Mouse (Mus musculus): ENCODE results near the gene Tubb4b. TPM values are rescaled to one million over a fixed set of nuclear protein-coding genes. Genes with fewer than 3 reads are reported as not detected.
A peak's percentile ranks its signal among the peaks of the same experiment; 100 is the strongest.

Tubb4b gene
- total and polyA plus RNA-seq, 2 experiments from 2014 or later: 244 to 665 TPM

DNA sequence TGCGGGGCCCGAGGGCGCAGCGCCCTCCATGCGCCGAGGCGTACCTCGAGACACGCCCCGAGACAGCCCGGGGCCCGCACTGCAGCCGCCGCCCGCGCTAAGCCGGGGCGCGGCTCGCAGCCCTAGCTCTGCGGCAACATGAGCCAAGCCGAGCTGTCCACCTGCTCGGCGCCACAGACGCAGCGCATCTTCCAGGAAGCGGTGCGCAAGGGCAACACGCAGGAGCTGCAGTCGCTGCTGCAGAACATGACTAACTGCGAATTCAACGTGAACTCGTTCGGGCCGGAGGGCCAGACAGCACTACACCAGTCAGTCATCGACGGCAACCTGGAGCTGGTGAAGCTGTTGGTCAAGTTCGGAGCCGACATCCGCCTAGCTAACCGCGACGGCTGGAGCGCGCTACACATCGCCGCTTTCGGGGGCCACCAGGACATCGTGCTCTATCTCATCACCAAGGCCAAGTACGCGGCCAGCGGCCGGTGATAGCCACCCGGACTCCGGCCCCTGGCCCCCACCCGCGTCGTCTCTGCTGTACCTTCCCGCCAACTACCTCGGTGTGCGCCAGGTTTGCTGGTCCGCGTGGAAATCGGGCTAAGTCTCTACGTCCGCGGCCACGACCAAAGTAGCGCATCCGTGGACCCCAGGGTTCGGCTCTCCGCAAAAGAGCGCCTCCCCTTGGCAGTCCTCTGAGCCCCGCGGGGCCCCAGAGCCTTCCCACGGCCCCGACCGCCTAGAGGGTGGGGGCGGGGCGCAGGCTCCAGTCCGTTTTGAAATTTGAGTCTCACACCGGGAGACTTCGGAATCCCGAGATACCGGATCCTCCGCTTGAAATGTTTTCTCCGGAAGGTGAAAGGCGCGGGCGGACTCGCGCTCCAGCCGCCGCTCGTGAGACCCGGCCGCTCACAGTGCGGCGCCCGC, 43.3 kb downstream of the Tubb4b start:
- Histone ChIP-seq H3K4me2 (ENCODE audit: low read depth, low read length) (peak overlapping the region; percentile 82), H3K27me3 (ENCODE audit: control insufficient read depth, insufficient read depth, low read length) (0 out of 2 replicates have a peak, but pooled peaks cover 6% of the 10 kb centered on the region), H3K36me3 (replicated peaks; ENCODE audit: control insufficient read depth, insufficient read depth, low read length) (no peaks in the 10 kb centered on the region), H3K9me3 (replicated peaks; ENCODE audit: control insufficient read depth, low read length) (no peaks in the 10 kb centered on the region), H3K4me1 (ENCODE audit: control insufficient read depth, insufficient read depth) (peaks cover 37% of the 10 kb centered on the region), H3K4me3 (ENCODE audit: low read depth, low read length) (peak overlapping the region; percentile 62), H3K9ac (replicated peaks; ENCODE audit: low read depth, low read length) (peak overlapping the region; percentile 62), H3K27ac (ENCODE audit: low read depth) (peak overlapping the region; percentile 86)
- DNase-seq (ENCODE audit: low spot score): no peak
- TF ChIP-seq EP300 (IDR thresholded peaks at IDR 0.05; ENCODE audit: low read depth) (no peak), CTCF (IDR thresholded peaks at IDR 0.05; ENCODE audit: low read depth) (no peak)
- WGBS: under 1% methylated on average over 96 of the region's 100 CpGs
- ATAC-seq (ENCODE audit: insufficient read depth, low read depth): peak; percentile 37

DNA sequence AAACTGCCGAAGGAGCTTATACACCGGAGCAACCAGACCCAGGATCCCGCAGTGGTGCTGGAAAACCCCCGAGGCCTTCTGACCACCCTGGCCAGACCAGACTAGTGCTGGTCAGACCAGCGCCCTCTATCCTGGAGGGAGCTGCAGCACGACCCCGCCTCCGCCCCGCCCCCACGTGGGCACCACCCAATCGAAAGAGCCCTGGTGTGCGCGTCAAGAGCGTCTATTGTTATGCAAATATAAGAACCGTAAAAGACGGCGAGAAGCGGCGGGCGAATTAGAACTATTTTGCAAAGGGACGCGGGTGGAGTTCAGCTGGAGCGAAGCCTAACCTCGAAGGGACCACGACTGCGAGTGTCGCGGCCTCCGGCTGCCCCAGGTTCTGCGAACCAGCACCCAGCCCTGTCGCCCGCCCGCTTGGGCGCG, 44.0 kb downstream of the Tubb4b start, which contains the start of gene Nrarp:
Nrarp (plus strand) TSS at position 281 of the 426 bp plus-strand sequence.
- DNase-seq (ENCODE audit: low spot score) (peak; percentile 93), ATAC-seq (ENCODE audit: insufficient read depth, low read depth) (peak; percentile 90)
- H3K4me1 ChIP-seq (ENCODE audit: control insufficient read depth, insufficient read depth): peaks cover 38% of the 10 kb centered on the region
- H3K36me3 ChIP-seq (replicated peaks; ENCODE audit: control insufficient read depth, insufficient read depth, low read length): no peaks in the 10 kb centered on the region
- 0 out of 2 replicates have a peak, but pooled peaks cover 6% of the 10 kb centered on the region for H3K27me3 ChIP-seq (ENCODE audit: control insufficient read depth, insufficient read depth, low read length)
- peak within 1 kb of the TSS; percentile 62 for H3K4me3 ChIP-seq (ENCODE audit: low read depth, low read length)
- peak within 1 kb of the TSS; percentile 82 for H3K4me2 ChIP-seq (ENCODE audit: low read depth, low read length)
- WGBS: under 1% methylated on average over 34 of the region's 35 CpGs
- 0 out of 2 replicates have a peak, but pooled peaks have one; percentile 62 for TF ChIP-seq EP300 (IDR thresholded peaks at IDR 0.05; ENCODE audit: low read depth)
- TF ChIP-seq CTCF (IDR thresholded peaks at IDR 0.05; ENCODE audit: low read depth): peak; percentile 61
- peak within 1 kb of the TSS; percentile 62 for H3K9ac ChIP-seq (replicated peaks; ENCODE audit: low read depth, low read length)
- peak within 1 kb of the TSS; percentile 86 for H3K27ac ChIP-seq (ENCODE audit: low read depth)
- H3K9me3 ChIP-seq (replicated peaks; ENCODE audit: control insufficient read depth, low read length): no peaks in the 10 kb centered on the region

DNA sequence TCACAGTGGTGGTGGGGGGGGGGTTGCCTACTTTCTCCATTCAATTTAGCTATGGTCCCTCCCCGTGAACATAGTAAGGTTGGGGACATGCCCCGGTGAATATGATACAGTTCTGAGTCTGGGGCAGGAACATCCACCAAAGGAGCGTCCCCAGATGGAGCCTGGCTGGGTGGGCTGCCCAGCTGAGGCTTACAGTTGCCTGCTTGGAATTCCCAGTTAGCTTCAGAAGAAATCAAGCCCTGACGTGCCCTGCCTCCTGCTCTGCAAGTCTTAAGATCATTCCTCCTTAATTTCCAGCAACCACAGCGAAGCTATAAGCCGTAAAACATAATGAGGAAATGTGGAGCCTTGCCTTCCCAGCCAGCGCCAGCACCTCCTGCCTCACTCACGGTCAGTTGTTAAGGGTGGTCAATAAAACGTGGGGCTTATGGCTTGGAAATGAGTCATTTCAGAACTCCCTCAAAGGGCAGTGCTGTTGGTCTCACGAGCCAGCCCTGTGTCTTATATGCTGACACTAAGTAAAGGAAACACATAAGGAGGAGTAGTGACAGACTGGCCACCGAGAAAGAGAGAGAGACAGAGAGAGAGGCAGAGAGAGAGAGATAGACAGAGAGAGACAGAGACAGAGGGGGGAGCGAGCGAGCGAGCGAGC, 44.8 kb downstream of the Tubb4b start:
- no peak for DNase-seq (ENCODE audit: low spot score)
- no peak for ATAC-seq (ENCODE audit: insufficient read depth, low read depth)
- Histone ChIP-seq H3K4me2 (ENCODE audit: low read depth, low read length) (peak overlapping the region; percentile 82), H3K4me3 (ENCODE audit: low read depth, low read length) (peak overlapping the region; percentile 62), H3K36me3 (replicated peaks; ENCODE audit: control insufficient read depth, insufficient read depth, low read length) (no peaks in the 10 kb centered on the region), H3K4me1 (ENCODE audit: control insufficient read depth, insufficient read depth) (peaks cover 35% of the 10 kb centered on the region), H3K27ac (ENCODE audit: low read depth) (peak overlapping the region; percentile 79), H3K9ac (replicated peaks; ENCODE audit: low read depth, low read length) (0 out of 2 replicates have a peak overlapping the region, but pooled peaks have one; percentile 35), H3K27me3 (ENCODE audit: control insufficient read depth, insufficient read depth, low read length) (0 out of 2 replicates have a peak, but pooled peaks cover 6% of the 10 kb centered on the region), H3K9me3 (replicated peaks; ENCODE audit: control insufficient read depth, low read length) (no peaks in the 10 kb centered on the region)
- WGBS: 62% methylated on average over 15 of the region's 15 CpGs
- TF ChIP-seq CTCF (IDR thresholded peaks at IDR 0.05; ENCODE audit: low read depth): no peak
- TF ChIP-seq EP300 (IDR thresholded peaks at IDR 0.05; ENCODE audit: low read depth): no peak

DNA sequence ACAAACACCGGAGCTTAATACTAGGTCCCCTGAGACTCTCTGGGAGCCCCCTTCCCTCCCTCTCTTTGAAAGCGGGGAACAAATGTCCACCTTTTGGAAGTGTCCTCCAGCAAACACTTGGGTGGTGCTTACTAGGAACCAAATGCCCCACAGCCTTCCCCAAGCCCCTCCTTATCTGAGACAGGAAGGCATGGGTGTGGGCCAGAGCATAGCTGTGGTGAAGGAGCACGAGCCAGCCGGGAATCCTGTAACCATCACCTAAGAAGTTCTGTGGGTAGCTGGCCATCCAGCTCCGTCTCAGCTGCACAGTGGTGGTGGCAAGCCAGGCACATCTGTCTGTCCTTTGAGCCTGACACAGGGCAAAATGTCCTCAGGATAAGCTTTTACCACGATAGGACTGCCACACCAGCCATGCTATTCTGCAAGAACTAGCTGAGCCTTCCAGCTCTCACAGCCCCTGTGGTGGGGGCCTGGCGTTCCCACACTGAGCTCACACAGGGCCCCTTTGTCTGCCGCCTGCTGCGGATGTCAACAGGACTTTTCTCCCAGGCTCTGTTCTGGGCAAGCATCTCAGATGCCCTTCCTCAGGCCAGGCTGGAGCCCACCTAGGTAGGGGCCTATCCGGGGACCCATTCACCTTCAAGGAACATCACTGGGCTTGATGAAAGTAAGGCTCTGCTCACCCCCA, 46.1 kb downstream of the Tubb4b start:
- no peak overlapping the region for H3K4me3 ChIP-seq (ENCODE audit: low read depth, low read length)
- peaks cover 32% of the 10 kb centered on the region for H3K4me1 ChIP-seq (ENCODE audit: control insufficient read depth, insufficient read depth)
- peak overlapping the region; percentile 77 for H3K27ac ChIP-seq (ENCODE audit: low read depth)
- H3K9ac ChIP-seq (replicated peaks; ENCODE audit: low read depth, low read length): no peak overlapping the region
- 45% methylated on average over 10 of the region's 10 CpGs for WGBS
- DNase-seq (ENCODE audit: low spot score): no peak
- peak overlapping the region; percentile 32; the same call in 1 of the 2 replicates for H3K4me2 ChIP-seq (ENCODE audit: low read depth, low read length)
- no peaks in the 10 kb centered on the region for H3K9me3 ChIP-seq (replicated peaks; ENCODE audit: control insufficient read depth, low read length)
- 0 out of 2 replicates have a peak, but pooled peaks cover 6% of the 10 kb centered on the region for H3K27me3 ChIP-seq (ENCODE audit: control insufficient read depth, insufficient read depth, low read length)
- no peaks in the 10 kb centered on the region for H3K36me3 ChIP-seq (replicated peaks; ENCODE audit: control insufficient read depth, insufficient read depth, low read length)
- TF ChIP-seq CTCF (IDR thresholded peaks at IDR 0.05; ENCODE audit: low read depth) (no peak), EP300 (IDR thresholded peaks at IDR 0.05; ENCODE audit: low read depth) (no peak)
- no peak for ATAC-seq (ENCODE audit: insufficient read depth, low read depth)

DNA sequence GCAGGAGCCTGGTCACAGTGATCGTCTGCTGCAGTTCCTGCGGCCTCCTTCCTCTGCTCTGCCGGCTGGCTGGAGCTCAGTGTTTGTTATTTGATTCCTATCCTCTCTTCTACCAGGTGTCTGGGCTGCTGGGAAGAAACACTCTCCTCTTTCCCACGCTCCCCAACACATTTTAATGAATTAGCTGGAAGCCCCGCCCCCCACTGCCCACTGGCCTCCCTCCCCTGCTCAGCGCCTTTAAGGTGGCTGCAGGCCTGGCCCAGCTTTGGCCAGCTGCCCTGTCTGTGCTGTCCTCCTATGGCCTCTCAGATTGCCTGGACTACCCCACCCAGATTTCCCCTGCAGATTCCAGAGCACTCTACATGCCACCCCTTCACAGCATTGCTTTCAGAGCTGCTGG, 46.8 kb downstream of the Tubb4b start:
- WGBS: 15% methylated on average over 5 of the region's 6 CpGs
- H3K9ac ChIP-seq (replicated peaks; ENCODE audit: low read depth, low read length): peak overlapping the region; percentile 14
- no peak for DNase-seq (ENCODE audit: low spot score)
- 0 out of 2 replicates have a peak, but pooled peaks cover 6% of the 10 kb centered on the region for H3K27me3 ChIP-seq (ENCODE audit: control insufficient read depth, insufficient read depth, low read length)
- H3K36me3 ChIP-seq (replicated peaks; ENCODE audit: control insufficient read depth, insufficient read depth, low read length): no peaks in the 10 kb centered on the region
- H3K4me3 ChIP-seq (ENCODE audit: low read depth, low read length): no peak overlapping the region
- ATAC-seq (ENCODE audit: insufficient read depth, low read depth): no peak
- peaks cover 30% of the 10 kb centered on the region for H3K4me1 ChIP-seq (ENCODE audit: control insufficient read depth, insufficient read depth)
- peak overlapping the region; percentile 77 for H3K27ac ChIP-seq (ENCODE audit: low read depth)
- peak overlapping the region; percentile 32 for H3K4me2 ChIP-seq (ENCODE audit: low read depth, low read length)
- TF ChIP-seq CTCF (IDR thresholded peaks at IDR 0.05; ENCODE audit: low read depth) (no peak), EP300 (IDR thresholded peaks at IDR 0.05; ENCODE audit: low read depth) (no peak)
- no peaks in the 10 kb centered on the region for H3K9me3 ChIP-seq (replicated peaks; ENCODE audit: control insufficient read depth, low read length)

Measured in heart, postnatal 0 days (tissue).